Mouse (Mus musculus): ENCODE measurements at regions not wholly inside any gene's neighbourhood (a gene's known extent, or its start where the extent isn't known, plus 50 kb on each side); places are given as distances from the start of the nearest gene placed in this dataset.

DNA sequence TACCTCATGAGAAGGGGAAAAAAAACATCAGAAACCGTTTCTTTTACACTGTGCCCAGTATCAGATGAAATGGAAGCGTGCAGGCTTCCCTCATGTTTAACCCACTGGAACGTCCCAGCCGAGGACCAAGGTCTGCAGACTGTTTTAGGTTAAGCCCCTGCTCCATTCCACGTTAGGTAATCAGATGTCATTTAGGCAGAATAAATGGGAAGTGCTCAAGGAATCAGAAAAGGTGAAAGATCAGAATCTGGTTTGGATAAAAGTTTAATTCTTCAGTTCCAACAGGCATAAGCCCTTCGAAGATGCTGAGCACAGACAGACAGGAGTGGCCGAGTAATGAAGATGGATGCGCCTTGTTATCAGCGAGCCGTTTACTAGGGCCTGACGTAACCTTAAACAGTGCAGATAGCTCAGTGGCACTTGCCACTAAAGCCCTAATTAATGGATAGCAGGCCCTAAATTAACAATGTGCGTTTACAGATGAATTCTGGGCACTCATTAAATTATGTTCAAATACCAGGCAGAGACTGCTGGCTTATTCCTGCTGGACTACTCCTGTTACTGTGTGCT is 193.5 kb downstream of the Lmo4 start:
- no peak for DNase-seq

GRCm38 (mm10) chr3:144010558-144010957 is 194.5 kb downstream of the Lmo4 start:
- no peak for DNase-seq

GRCm38 (mm10) chr3:144007111-144007619 is 197.9 kb downstream of the Lmo4 start:
- no peak for DNase-seq

- no peak for DNase-seq
These were observed 207.1 kb downstream of the Lmo4 start for GRCm38 (mm10) chr3:143997909-143998308.

DNA sequence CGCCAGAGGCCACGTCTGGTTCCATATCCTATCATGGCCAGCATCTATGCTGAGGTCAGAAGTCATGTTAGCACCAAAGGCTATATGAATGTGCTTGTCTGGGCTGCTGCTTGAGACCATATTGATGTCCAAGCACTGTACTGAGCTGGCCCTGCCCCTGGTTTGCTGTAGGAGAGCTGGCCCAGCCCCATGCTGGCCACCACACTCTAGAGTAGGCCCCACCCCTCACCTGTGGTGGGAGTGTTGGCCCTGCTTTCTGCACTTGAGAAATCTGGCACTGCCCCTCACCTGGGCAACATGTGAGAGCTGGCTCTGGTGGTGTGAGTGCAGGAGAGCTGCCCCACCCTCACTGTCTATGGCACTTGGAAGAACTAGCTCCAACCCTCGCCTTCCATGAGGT is 210.0 kb downstream of the Lmo4 start:
- no peak for DNase-seq

DNA sequence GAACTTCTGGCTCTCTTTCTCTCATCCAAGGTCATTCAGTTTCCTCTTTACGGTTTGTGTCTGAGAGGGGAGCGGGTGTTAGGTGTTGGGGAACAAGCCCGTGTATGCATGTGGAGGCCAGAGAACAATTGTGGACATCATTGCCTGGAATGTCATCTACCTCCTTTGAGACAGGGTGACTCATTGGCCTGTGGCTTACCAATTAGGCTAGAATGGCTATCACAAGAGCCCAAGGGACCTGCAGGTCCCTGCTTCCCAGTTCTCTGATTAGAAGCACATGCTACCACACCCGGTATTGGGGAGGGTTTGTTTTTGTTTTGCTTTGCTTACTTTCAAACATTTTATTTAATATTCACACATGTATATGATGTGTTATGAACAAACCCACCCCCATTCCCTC is 216.0 kb downstream of the Lmo4 start:
- DNase-seq: no peak

GRCm38 (mm10) chr3:143988037-143988436 is 217.0 kb downstream of the Lmo4 start:
- DNase-seq: no peak

DNA sequence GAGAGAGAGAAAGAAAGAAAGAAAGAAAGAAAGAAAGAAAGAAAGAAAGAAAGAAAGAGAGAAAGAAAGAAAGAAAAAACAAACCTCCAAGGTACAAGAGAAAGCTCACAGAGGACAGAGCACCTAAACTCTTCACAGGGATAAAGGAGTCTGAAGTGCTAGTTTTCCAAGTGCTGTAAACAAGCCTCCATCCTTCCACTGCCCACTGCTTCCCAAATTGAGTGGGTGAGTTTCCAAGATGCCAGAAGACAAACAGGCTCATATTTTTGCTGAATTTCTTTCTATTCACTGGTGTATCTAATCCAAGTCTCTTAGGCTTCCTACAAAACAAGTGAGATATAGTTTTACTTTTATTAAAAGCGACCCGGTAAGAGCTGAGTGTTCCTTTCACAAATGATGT is 218.2 kb downstream of the Lmo4 start:
- no peak for DNase-seq

GRCm38 (mm10) chr3:143986200-143986506 is 218.9 kb downstream of the Lmo4 start:
- no peak for DNase-seq

GRCm38 (mm10) chr3:143985349-143986199 is 219.4 kb downstream of the Lmo4 start:
- DNase-seq: no peak

DNA sequence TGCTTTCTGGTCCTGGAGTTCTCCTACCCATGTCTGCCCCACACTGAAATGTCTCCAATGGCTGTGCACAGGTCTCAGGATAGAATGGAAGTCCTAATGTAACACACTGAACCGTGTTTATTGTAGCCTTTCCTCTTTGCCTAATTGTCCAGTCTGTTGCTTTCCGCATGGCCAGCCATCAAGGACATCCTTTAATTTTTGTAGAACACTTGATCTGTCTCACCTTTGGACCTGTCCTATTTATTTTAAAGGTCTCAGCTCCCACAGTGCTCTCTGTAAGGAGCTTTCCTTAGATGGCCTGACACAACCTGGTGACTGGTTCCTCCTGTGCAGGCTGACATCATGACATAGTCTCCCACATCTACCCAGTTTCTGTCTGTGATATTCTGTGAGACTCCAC is 226.3 kb downstream of the Lmo4 start:
- no peak for DNase-seq

GRCm38 (mm10) chr3:143977886-143978447 is 227.1 kb downstream of the Lmo4 start:
- no peak for DNase-seq

DNA sequence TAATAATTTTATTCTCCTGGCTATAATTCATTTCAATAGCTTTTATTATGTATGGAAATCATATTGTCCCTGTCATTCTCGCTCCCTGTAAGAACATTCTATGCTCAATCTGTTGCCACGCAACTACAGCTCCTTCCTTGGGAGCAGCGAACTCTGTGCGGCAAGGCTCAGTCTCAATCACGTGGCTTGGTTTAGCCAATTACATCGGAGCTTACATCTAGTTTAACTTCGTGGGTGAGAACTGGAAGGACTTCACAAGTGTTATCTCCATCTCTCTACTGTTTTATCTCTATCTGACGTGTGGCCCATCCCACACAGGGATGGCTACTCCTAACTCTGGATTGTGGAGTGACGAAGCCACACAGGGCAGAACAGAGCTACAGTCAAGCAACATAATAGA is 231.4 kb downstream of the Lmo4 start:
- DNase-seq: no peak

GRCm38 (mm10) chr3:143972351-143972750 is 232.7 kb downstream of the Lmo4 start:
- DNase-seq: no peak

GRCm38 (mm10) chr3:143970771-143971170 is 234.2 kb downstream of the Lmo4 start:
- no peak for DNase-seq

- DNase-seq: no peak
These were observed 249.5 kb downstream of the Lmo4 start for GRCm38 (mm10) chr3:143955508-143955907.

GRCm38 (mm10) chr3:143954822-143955221 is 250.2 kb downstream of the Lmo4 start:
- no peak for DNase-seq

- DNase-seq: no peak
These were observed 252.7 kb downstream of the Lmo4 start for GRCm38 (mm10) chr3:143952289-143952688.

GRCm38 (mm10) chr3:143949656-143950055 is 255.4 kb downstream of the Lmo4 start:
- DNase-seq: no peak

- DNase-seq: no peak
These were observed 255.9 kb downstream of the Lmo4 start for GRCm38 (mm10) chr3:143949026-143949637.

DNA sequence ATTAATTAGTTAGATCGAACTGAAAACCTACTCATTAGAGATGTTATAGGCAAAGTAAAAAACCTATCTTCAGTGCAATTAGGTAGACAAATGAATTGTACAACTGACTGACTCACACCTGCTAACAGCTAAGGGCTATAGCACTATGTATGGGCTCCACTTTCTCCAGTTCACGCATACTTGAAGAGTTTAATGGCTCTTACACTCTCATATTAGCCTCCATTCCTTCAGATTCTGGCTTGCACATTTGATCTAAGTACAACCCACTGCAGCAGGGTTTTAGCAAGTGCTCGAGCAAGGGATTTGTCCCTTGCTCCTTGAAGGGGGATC is 257.1 kb downstream of the Lmo4 start:
- DNase-seq: no peak

DNA sequence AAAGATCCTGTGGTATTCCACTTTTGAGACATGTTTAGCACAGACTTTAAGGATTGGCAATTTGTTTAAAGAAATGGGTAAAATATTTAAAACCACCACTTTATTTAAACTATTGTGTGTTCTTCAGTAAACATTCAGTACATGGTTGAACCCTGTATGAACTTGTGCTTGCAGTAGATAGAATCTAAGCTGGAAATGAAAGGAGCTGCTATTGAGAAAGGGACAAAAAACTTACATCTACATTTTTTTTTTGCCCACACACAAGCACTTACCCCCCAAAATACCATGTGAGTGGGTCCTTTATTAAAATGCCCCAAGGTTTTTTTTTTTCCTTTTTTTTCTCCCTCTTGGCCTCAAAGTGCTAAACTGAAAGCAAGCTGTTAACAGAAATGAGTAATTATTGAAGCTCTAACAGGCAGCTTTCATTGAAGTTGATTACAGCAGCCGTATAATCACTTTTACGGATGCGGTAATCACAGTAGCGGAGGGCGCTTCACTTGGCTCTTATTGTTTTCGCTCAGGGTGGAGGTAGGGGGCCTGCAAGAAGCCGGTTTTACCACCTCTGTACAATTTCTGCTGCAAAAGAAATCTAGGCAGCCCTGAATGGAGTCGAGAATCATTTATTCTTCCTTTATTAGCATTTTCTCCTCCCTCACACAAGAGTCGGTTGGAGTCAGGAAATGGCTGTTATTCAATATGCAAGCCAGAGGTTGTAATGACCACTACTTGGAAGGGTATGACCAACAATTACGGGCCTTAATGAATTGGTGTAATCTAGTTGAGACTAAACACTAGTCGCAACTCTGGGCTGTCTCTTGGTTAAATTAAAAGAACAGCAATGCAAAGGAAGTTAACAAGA is 257.7 kb downstream of the Lmo4 start:
- no peak for DNase-seq

All from layer of hippocampus, adult 9-11 months (tissue).